Mouse (Mus musculus) bone marrow, adult 2 months (tissue): ENCODE results near the gene Ndufa4l2.

Source experiments
- CTCF ChIP-seq: fragments of 200-500 bp; IDR thresholded peaks from 2 replicates; pipeline ENCODE4 v1.5.1; 2011; ENCODE audit warnings: low read length, control low read depth; ENCODE audit not compliant: control insufficient read depth, insufficient read depth
- POLR2A ChIP-seq: fragments of 200-500 bp; IDR thresholded peaks from 2 replicates; pipeline ENCODE4 v1.6.1; 2011; ENCODE audit warnings: low read depth, mild to moderate bottlenecking, control low read depth, low read length, borderline replicate concordance; ENCODE audit not compliant: control insufficient read depth

DNA sequence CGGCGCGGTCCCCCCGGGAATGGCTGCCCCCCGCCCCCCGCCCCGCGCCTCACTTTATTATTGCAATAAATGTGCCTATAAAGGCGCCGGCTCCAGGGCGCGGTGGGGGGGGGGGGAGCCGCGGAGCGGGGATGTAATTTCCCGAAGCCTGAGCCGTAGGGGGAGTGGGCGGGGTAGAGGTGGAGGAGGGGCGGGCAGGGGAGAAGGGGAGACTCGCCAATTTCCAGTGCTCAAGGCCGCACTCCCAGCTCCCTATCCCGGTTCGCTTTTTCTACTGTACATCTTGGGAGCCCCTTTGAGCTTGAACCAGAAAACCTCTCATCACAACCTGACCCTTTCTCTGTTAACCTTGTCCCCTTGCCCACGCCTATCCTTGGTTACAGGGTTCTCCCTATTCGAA is 16.2 kb downstream of the Ndufa4l2 start:
- TF ChIP-seq POLR2A: no peak
- TF ChIP-seq CTCF: no peak
